Mouse (Mus musculus) neutrophil, adult 5-6 weeks (primary cell): ENCODE data around the gene Myo1c. TPM values are rescaled to one million over a fixed set of nuclear protein-coding genes. Genes with fewer than 3 reads are reported as not detected.
"Not testable (repeated sequence)": the region's sequence is repeated elsewhere in the genome, so short reads cannot be mapped to it uniquely, and the experiment has no call there.

ENCODE experiments used
- ATAC-seq: fragments of 151-379, 151-347 bp; 2 replicates; pipeline ENCODE4 v1.8.0; 2017; ENCODE audit warnings: mild to moderate bottlenecking, moderate TSS enrichment; ENCODE audit not compliant: insufficient number of reproducible peaks, poor library complexity, low FRiP score, severe bottlenecking; ENCODE audit errors: extremely low read depth
- total RNA-seq: library from RNA; stranded (forward); fragments of 200-1000 nt; gene quantifications from 2 replicates; pipeline ENCODE4 v1.2.3, GENCODE M21; 2017

The Myo1c gene
- total RNA-seq, 1 experiment from 2014 or later: 163 TPM

- ATAC-seq: no peak
Measured at GRCm38 (mm10) chr11:75691047-75691446, 40.7 kb downstream of the Myo1c start.

GRCm38 (mm10) chr11:75693570-75693969, 43.3 kb downstream of the Myo1c start:
- ATAC-seq: no peak

- not testable (repeated sequence) for ATAC-seq
Measured at GRCm38 (mm10) chr11:75697464-75697863, 47.2 kb downstream of the Myo1c start.

GRCm38 (mm10) chr11:75700557-75700956, 50.3 kb downstream of the Myo1c start:
- no peak for ATAC-seq

- no peak for ATAC-seq
Measured at GRCm38 (mm10) chr11:75702761-75703160, 52.5 kb downstream of the Myo1c start.

GRCm38 (mm10) chr11:75703748-75704147, 53.4 kb downstream of the Myo1c start:
- ATAC-seq: no peak

GRCm38 (mm10) chr11:75713949-75714348, 63.6 kb downstream of the Myo1c start:
- ATAC-seq: peak; percentile 55; the same call in 1 of the 2 replicates

- ATAC-seq: no peak
Measured at GRCm38 (mm10) chr11:75715556-75715955, 65.3 kb downstream of the Myo1c start.

- no peak for ATAC-seq
Measured at GRCm38 (mm10) chr11:75716661-75717325, 66.5 kb downstream of the Myo1c start.

- no peak for ATAC-seq
Measured at GRCm38 (mm10) chr11:75722339-75722738, 72.0 kb downstream of the Myo1c start.

Other genes starting within 250 kb of the Myo1c start
- gene Serpinf1, start 227.8 kb upstream of the Myo1c start, total RNA-seq: not detected in 2 replicates
- 0.47 and 1.2 TPM in 2 replicates for gene Serpinf2, start 210.9 kb upstream of the Myo1c start, total RNA-seq
- 16.3 and 17.8 TPM in 2 replicates for gene Wdr81, start 195.8 kb upstream of the Myo1c start, total RNA-seq
- 3.3 and 5.6 TPM in 2 replicates for gene Tlcd2, start 188.8 kb upstream of the Myo1c start, total RNA-seq
- gene Prpf8, start 163.7 kb upstream of the Myo1c start, total RNA-seq: 89.3 and 91.5 TPM in 2 replicates
- 0.86 TPM in 1 of 2 replicates, not detected in the other for gene Rilp, start 140.4 kb upstream of the Myo1c start, total RNA-seq
- not detected in 2 replicates for gene Scarf1, start 137.0 kb upstream of the Myo1c start, total RNA-seq
- gene Slc43a2, start 118.8 kb upstream of the Myo1c start, total RNA-seq: 44.0 and 48.4 TPM in 2 replicates
- 88.9 and 113 TPM in 2 replicates for gene Pitpna, start 62.4 kb upstream of the Myo1c start, total RNA-seq
- gene Inpp5k, start 19.5 kb upstream of the Myo1c start, total RNA-seq: 119 and 128 TPM in 2 replicates
- 80.4 and 102 TPM in 2 replicates for gene Crk, start 28.8 kb downstream of the Myo1c start, total RNA-seq
- 141 and 162 TPM in 2 replicates for gene Ywhae, start 82.4 kb downstream of the Myo1c start, total RNA-seq
- gene Doc2b, start 145.5 kb downstream of the Myo1c start, total RNA-seq: not detected in 2 replicates